Mouse (Mus musculus): ENCODE results near the gene Il4ra. TPM values are rescaled to one million over a fixed set of nuclear protein-coding genes. Genes with fewer than 3 reads are reported as not detected.

Gene Il4ra
- total and polyA plus RNA-seq, 3 experiments = 13.2 to 20.1 (median 14.3) TPM

- Histone ChIP-seq H3K36me3 (ENCODE audit: control insufficient read depth, insufficient read depth, low read length) (no peaks in the 10 kb centered on the region), H3K79me2 (replicated peaks; ENCODE audit: control insufficient read depth, insufficient read depth, low read length) (no peaks in the 10 kb centered on the region), H3K4me1 (ENCODE audit: control insufficient read depth, insufficient read depth, low read length) (no peaks in the 10 kb centered on the region; the same call in 1 of the 2 replicates), H3K27ac (no peak overlapping the region), H3K9ac (ENCODE audit: low read depth, low read length) (no peak overlapping the region), H3K4me3 (no peak overlapping the region), H3K27me3 (ENCODE audit: control insufficient read depth, insufficient read depth, low read length) (no peaks in the 10 kb centered on the region)
- WGBS = 81% methylated on average over 11 of the region's 11 CpGs
- no peak for DNase-seq
- intact Hi-C loops (cut with DNase I) = no loop called here
- TF ChIP-seq POLR2A (IDR thresholded peaks at IDR 0.05; ENCODE audit: insufficient read depth, low read depth, low read length) (no peak), CTCF (IDR thresholded peaks at IDR 0.05) (no peak), EP300 (IDR thresholded peaks at IDR 0.05; ENCODE audit: insufficient read depth, low read depth, low read length) (no peak)
These were observed 9.4 kb upstream of the Il4ra start for GRCm38 (mm10) chr7:125542335-125543050.

DNA sequence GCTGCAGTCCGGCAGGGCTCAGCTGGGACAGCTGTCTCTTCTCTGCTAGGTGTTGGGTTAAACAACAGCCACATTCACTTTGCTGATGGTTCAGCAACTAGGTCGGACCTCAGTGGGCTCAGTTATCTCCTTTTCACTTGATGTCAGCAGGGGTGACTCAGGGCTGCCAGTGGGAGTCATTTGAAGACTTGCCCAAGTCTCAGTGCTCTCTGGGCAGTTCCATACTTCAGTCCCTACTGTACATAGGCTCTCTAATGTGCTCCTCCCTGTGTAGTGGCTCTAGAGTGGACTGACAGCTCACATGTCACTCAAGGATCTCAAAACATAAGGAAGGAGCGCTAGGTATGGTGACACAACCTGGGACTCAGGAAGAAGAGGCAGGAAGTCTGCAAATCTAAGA is 8.4 kb upstream of the Il4ra start:
- H3K4me3 ChIP-seq = no peak overlapping the region
- H3K9ac ChIP-seq (ENCODE audit: low read depth, low read length) = no peak overlapping the region
- no peak overlapping the region for H3K27ac ChIP-seq
- 60% methylated on average over 3 of the region's 3 CpGs for WGBS
- intact Hi-C loops (cut with DNase I) = no loop called here
- H3K27me3 ChIP-seq (ENCODE audit: control insufficient read depth, insufficient read depth, low read length) = no peaks in the 10 kb centered on the region
- no peaks in the 10 kb centered on the region; the same call in 1 of the 2 replicates for H3K4me1 ChIP-seq (ENCODE audit: control insufficient read depth, insufficient read depth, low read length)
- DNase-seq = no peak
- no peaks in the 10 kb centered on the region for H3K79me2 ChIP-seq (replicated peaks; ENCODE audit: control insufficient read depth, insufficient read depth, low read length)
- no peaks in the 10 kb centered on the region for H3K36me3 ChIP-seq (ENCODE audit: control insufficient read depth, insufficient read depth, low read length)
- no peak for TF ChIP-seq EP300 (IDR thresholded peaks at IDR 0.05; ENCODE audit: insufficient read depth, low read depth, low read length)
- no peak for TF ChIP-seq CTCF (IDR thresholded peaks at IDR 0.05)
- no peak for TF ChIP-seq POLR2A (IDR thresholded peaks at IDR 0.05; ENCODE audit: insufficient read depth, low read depth, low read length)

- Histone ChIP-seq H3K36me3 (ENCODE audit: control insufficient read depth, insufficient read depth, low read length) (no peaks in the 10 kb centered on the region), H3K27me3 (ENCODE audit: control insufficient read depth, insufficient read depth, low read length) (no peaks in the 10 kb centered on the region), H3K79me2 (replicated peaks; ENCODE audit: control insufficient read depth, insufficient read depth, low read length) (no peaks in the 10 kb centered on the region), H3K4me1 (ENCODE audit: control insufficient read depth, insufficient read depth, low read length) (peaks cover 8% of the 10 kb centered on the region), H3K27ac (no peak overlapping the region), H3K9ac (ENCODE audit: low read depth, low read length) (no peak overlapping the region), H3K4me3 (no peak overlapping the region)
- no peak for DNase-seq
- intact Hi-C loops (cut with DNase I) = no loop called here
- 86% methylated on average over 7 of the region's 7 CpGs for WGBS
- TF ChIP-seq EP300 (IDR thresholded peaks at IDR 0.05; ENCODE audit: insufficient read depth, low read depth, low read length) = no peak
- no peak for TF ChIP-seq POLR2A (IDR thresholded peaks at IDR 0.05; ENCODE audit: insufficient read depth, low read depth, low read length)
- TF ChIP-seq CTCF (IDR thresholded peaks at IDR 0.05) = no peak
These were observed 6.6 kb upstream of the Il4ra start for GRCm38 (mm10) chr7:125545331-125545730.

- no peak for TF ChIP-seq POLR2A (IDR thresholded peaks at IDR 0.05; ENCODE audit: insufficient read depth, low read depth, low read length)
- no peak for TF ChIP-seq CTCF (IDR thresholded peaks at IDR 0.05)
- H3K4me1 ChIP-seq (ENCODE audit: control insufficient read depth, insufficient read depth, low read length) = peaks cover 19% of the 10 kb centered on the region
- 86% methylated on average over 6 of the region's 6 CpGs for WGBS
- no peak overlapping the region for H3K4me3 ChIP-seq
- intact Hi-C loops (cut with DNase I) = no loop called here
- no peaks in the 10 kb centered on the region for H3K79me2 ChIP-seq (replicated peaks; ENCODE audit: control insufficient read depth, insufficient read depth, low read length)
- H3K27ac ChIP-seq = no peak overlapping the region
- no peak for DNase-seq
- no peaks in the 10 kb centered on the region for H3K27me3 ChIP-seq (ENCODE audit: control insufficient read depth, insufficient read depth, low read length)
- H3K9ac ChIP-seq (ENCODE audit: low read depth, low read length) = no peak overlapping the region
- no peaks in the 10 kb centered on the region for H3K36me3 ChIP-seq (ENCODE audit: control insufficient read depth, insufficient read depth, low read length)
These were observed 5.2 kb upstream of the Il4ra start for GRCm38 (mm10) chr7:125546727-125547126.

- Histone ChIP-seq H3K9ac (ENCODE audit: low read depth, low read length) (no peak overlapping the region), H3K4me3 (no peak overlapping the region), H3K27me3 (ENCODE audit: control insufficient read depth, insufficient read depth, low read length) (no peaks in the 10 kb centered on the region), H3K79me2 (replicated peaks; ENCODE audit: control insufficient read depth, insufficient read depth, low read length) (no peaks in the 10 kb centered on the region), H3K36me3 (ENCODE audit: control insufficient read depth, insufficient read depth, low read length) (no peaks in the 10 kb centered on the region), H3K4me1 (ENCODE audit: control insufficient read depth, insufficient read depth, low read length) (peaks cover 27% of the 10 kb centered on the region), H3K27ac (peak overlapping the region; percentile 40; the same call in 1 of the 2 replicates)
- intact Hi-C loops (cut with DNase I) = loop anchor here (2.0 kb wide), 2 partner anchors 61 to 77 kb away; no protein-coding TSS in a partner anchor
- TF ChIP-seq EP300 (IDR thresholded peaks at IDR 0.05; ENCODE audit: insufficient read depth, low read depth, low read length) (no peak), CTCF (IDR thresholded peaks at IDR 0.05) (no peak), POLR2A (IDR thresholded peaks at IDR 0.05; ENCODE audit: insufficient read depth, low read depth, low read length) (no peak)
- peak in 1 of 2 experiments; percentile 2 for DNase-seq
- WGBS = 67% methylated on average over 8 of the region's 8 CpGs
These were observed 2.0 kb upstream of the Il4ra start for GRCm38 (mm10) chr7:125549916-125550315.

DNA sequence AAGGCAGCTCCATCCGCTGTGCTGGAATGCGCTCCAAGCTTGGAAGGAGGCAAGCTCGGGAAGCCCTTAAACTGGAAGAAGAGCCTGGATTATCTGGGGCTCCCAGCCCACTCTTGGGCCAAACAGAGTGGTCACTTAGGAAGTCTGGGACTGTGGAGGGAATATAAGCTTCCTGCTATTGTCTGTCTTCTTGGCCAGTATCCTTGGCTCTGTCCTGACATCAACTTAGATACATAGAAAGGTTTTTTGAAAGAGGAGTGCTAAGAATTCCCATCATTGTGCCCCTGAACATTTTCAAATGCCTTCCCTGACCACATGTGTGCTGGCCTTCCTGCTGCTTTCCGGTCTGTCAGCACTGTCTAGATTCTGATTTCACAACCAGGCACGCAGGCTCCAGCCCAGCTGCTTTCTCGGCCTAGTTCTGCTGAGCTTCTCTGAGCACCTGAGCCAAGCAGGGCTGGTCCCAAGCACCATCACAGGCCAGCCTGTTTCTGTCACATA is 989 bp upstream of the Il4ra start:
- 23% methylated on average over 6 of the region's 6 CpGs for WGBS
- H3K79me2 ChIP-seq (replicated peaks; ENCODE audit: control insufficient read depth, insufficient read depth, low read length) = no peaks in the 10 kb centered on the region
- peak overlapping the region; percentile 94 for H3K27ac ChIP-seq
- H3K4me1 ChIP-seq (ENCODE audit: control insufficient read depth, insufficient read depth, low read length) = peaks cover 30% of the 10 kb centered on the region
- peak; percentile 72 to 77 for DNase-seq
- intact Hi-C loops (cut with DNase I) = loop anchor here (2.0 kb wide), 2 partner anchors 62 to 78 kb away; no protein-coding TSS in a partner anchor
- H3K4me3 ChIP-seq = peak overlapping the region; percentile 78; the same call in 1 of the 2 replicates
- H3K36me3 ChIP-seq (ENCODE audit: control insufficient read depth, insufficient read depth, low read length) = no peaks in the 10 kb centered on the region
- H3K27me3 ChIP-seq (ENCODE audit: control insufficient read depth, insufficient read depth, low read length) = no peaks in the 10 kb centered on the region
- no peak overlapping the region for H3K9ac ChIP-seq (ENCODE audit: low read depth, low read length)
- TF ChIP-seq EP300 (IDR thresholded peaks at IDR 0.05; ENCODE audit: insufficient read depth, low read depth, low read length) (0 out of 2 replicates have a peak, but pooled peaks have one; percentile 33), CTCF (IDR thresholded peaks at IDR 0.05) (no peak), POLR2A (IDR thresholded peaks at IDR 0.05; ENCODE audit: insufficient read depth, low read depth, low read length) (no peak)

All from heart, adult 2 months (tissue).